Mouse (Mus musculus) lung, embryonic 16.5 days (tissue): ENCODE results near the gene Tbl1xr1. TPM values are rescaled to one million over a fixed set of nuclear protein-coding genes. Genes with fewer than 3 reads are reported as not detected.

Experiments used
- ATAC-seq: fragments of 200-750 bp; cut with Nextera tagmentation; 2 replicates; pipeline ENCODE4 v1.8.0; 2017; ENCODE audit warnings: low read depth, mild to moderate bottlenecking, moderate library complexity
- H3K27ac ChIP-seq: fragments of 300-500 bp; sonication (generic); 2 replicates; pipeline ENCODE4 v1.5.1; 2014; ENCODE audit warnings: mild to moderate bottlenecking, control low read depth, low read length
- H3K27me3 ChIP-seq: fragments of 300-500 bp; sonication (generic); 2 replicates; pipeline ENCODE4 v1.6.1; 2014; ENCODE audit warnings: low read depth, low read length, mixed read lengths; ENCODE audit not compliant: control insufficient read depth, insufficient read depth
- H3K36me3 ChIP-seq: fragments of 300-500 bp; sonication (generic); 2 replicates; pipeline ENCODE4 v1.6.1; 2014; ENCODE audit warnings: low read length; ENCODE audit not compliant: control insufficient read depth, insufficient read depth
- H3K4me1 ChIP-seq: fragments of 300-500 bp; sonication (generic); replicated peaks from 2 replicates; pipeline ENCODE4 v1.6.1; 2014; ENCODE audit warnings: low read length, mixed read lengths; ENCODE audit not compliant: control insufficient read depth, insufficient read depth
- H3K4me2 ChIP-seq: fragments of 300-500 bp; sonication (generic); 2 replicates; pipeline ENCODE4 v1.6.1; 2014; ENCODE audit warnings: low read depth, low read length, control low read depth
- H3K4me3 ChIP-seq: fragments of 300-500 bp; sonication (generic); 2 replicates; pipeline ENCODE4 v1.5.1; 2014; ENCODE audit warnings: mild to moderate bottlenecking, low read length, control low read depth
- H3K9ac ChIP-seq: fragments of 300-500 bp; sonication (generic); 2 replicates; pipeline ENCODE4 v1.6.1; 2014; ENCODE audit warnings: low read length, control low read depth
- H3K9me3 ChIP-seq: fragments of 300-500 bp; sonication (generic); 2 replicates; pipeline ENCODE4 v1.6.1; 2016; ENCODE audit warnings: low read length; ENCODE audit not compliant: control insufficient read depth
- WGBS: fragments of 180-500 bp; shearing (Covaris S2); extraction: QIAGEN DNeasy Blood & Tissue Kit; methylation state at CpG from one replicate; pipeline ENCODE4 v1.1.7; 2014; 5-methylcytosine and 5-hydroxymethylcytosine counted together
- polyA plus RNA-seq: library from polyadenylated mRNA; unstranded; fragments of >200 nt; fragmentation: Nextera tagmentation; extraction: Ambion mirVana; gene quantifications from 2 replicates; pipeline ENCODE4 v1.2.1, GENCODE M21; 2015

Tbl1xr1 gene
- polyA plus RNA-seq, 1 experiment from 2014 or later, result 26.2 TPM

- WGBS, result 81% methylated on average over 1 of the region's 1 CpGs
- Histone ChIP-seq H3K4me3 (no peak overlapping the region), H3K36me3 (peaks cover 37% of the 10 kb centered on the region), H3K4me1 (no peaks in the 10 kb centered on the region), H3K4me2 (no peak overlapping the region), H3K27me3 (no peaks in the 10 kb centered on the region), H3K9ac (no peak overlapping the region), H3K9me3 (no peaks in the 10 kb centered on the region), H3K27ac (no peak overlapping the region)
- ATAC-seq, result no peak
Measured at GRCm38 (mm10) chr3:22198802-22199201, 122.3 kb downstream of the Tbl1xr1 start.

DNA sequence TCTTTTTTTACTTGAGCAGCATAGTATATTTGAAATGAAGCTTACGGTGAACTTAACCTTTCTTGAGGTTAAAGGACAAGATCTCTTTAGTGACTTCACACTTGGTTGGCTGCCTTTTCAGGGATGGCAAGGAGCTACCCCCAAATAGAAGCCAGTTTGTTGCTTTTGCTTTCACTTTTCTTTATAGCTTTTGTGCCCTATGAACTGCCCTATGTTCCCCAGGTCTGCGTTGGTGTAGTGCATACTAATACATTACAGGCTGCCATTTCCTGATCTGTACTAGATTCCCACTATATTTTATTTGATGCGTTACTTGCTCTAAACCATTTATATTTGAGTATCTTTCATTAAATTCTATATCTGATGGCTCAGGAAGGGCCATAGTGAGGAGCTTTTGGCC is 127.7 kb downstream of the Tbl1xr1 start:
- ATAC-seq, result no peak
- peaks cover 15% of the 10 kb centered on the region for H3K36me3 ChIP-seq
- WGBS, result 95% methylated on average over 3 of the region's 3 CpGs
- no peaks in the 10 kb centered on the region for H3K4me1 ChIP-seq
- H3K4me2 ChIP-seq, result no peak overlapping the region
- no peak overlapping the region for H3K4me3 ChIP-seq
- no peak overlapping the region for H3K9ac ChIP-seq
- no peaks in the 10 kb centered on the region for H3K27me3 ChIP-seq
- no peaks in the 10 kb centered on the region for H3K9me3 ChIP-seq
- H3K27ac ChIP-seq, result no peak overlapping the region

GRCm38 (mm10) chr3:22221557-22221956 is 145.1 kb downstream of the Tbl1xr1 start:
- WGBS, result 77% methylated on average over 2 of the region's 2 CpGs
- H3K4me3 ChIP-seq, result no peak overlapping the region
- no peaks in the 10 kb centered on the region for H3K9me3 ChIP-seq
- no peak overlapping the region for H3K4me2 ChIP-seq
- no peaks in the 10 kb centered on the region for H3K27me3 ChIP-seq
- no peaks in the 10 kb centered on the region for H3K4me1 ChIP-seq
- H3K36me3 ChIP-seq, result no peaks in the 10 kb centered on the region
- no peak overlapping the region for H3K9ac ChIP-seq
- no peak overlapping the region for H3K27ac ChIP-seq
- no peak for ATAC-seq

- Histone ChIP-seq H3K27me3 (no peaks in the 10 kb centered on the region), H3K9ac (no peak overlapping the region), H3K4me1 (no peaks in the 10 kb centered on the region), H3K27ac (no peak overlapping the region), H3K4me3 (no peak overlapping the region), H3K9me3 (no peaks in the 10 kb centered on the region), H3K4me2 (no peak overlapping the region), H3K36me3 (no peaks in the 10 kb centered on the region)
- ATAC-seq, result no peak
- 48% methylated on average over 12 of the region's 12 CpGs for whole genome bisulfite sequencing
Measured at GRCm38 (mm10) chr3:22222351-22222750, 145.9 kb downstream of the Tbl1xr1 start.

DNA sequence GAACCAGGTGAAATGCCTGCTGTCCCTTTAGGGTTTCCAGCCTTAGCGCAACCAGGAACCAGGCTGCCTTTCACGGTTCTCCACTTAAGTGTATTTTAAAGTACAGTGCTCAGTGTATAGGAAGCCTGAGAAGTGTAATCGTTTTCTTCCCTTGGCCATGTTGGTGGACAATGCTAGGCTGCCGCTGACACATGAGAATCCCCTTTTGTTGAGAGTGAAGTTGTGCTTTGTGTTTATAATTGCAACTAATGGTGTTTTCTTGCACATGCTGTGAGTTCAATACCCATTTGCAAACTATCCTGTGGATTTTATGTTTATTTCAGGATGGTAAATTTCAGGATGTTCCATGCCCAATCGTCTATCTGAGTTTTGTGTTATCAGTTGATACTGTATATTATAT is 146.6 kb downstream of the Tbl1xr1 start:
- ATAC-seq, result no peak
- Histone ChIP-seq H3K27ac (no peak overlapping the region), H3K27me3 (no peaks in the 10 kb centered on the region), H3K9me3 (no peaks in the 10 kb centered on the region), H3K9ac (no peak overlapping the region), H3K4me3 (no peak overlapping the region), H3K36me3 (no peaks in the 10 kb centered on the region), H3K4me1 (no peaks in the 10 kb centered on the region), H3K4me2 (no peak overlapping the region)
- WGBS, result 92% methylated on average over 5 of the region's 5 CpGs

- Histone ChIP-seq H3K27ac (no peak overlapping the region), H3K4me3 (no peak overlapping the region), H3K9ac (no peak overlapping the region), H3K27me3 (no peaks in the 10 kb centered on the region), H3K36me3 (no peaks in the 10 kb centered on the region), H3K4me2 (no peak overlapping the region), H3K4me1 (no peaks in the 10 kb centered on the region), H3K9me3 (no peaks in the 10 kb centered on the region)
- WGBS, result 70% methylated on average over 3 of the region's 3 CpGs
- ATAC-seq, result no peak
Measured at GRCm38 (mm10) chr3:22228052-22228451, 151.6 kb downstream of the Tbl1xr1 start.

DNA sequence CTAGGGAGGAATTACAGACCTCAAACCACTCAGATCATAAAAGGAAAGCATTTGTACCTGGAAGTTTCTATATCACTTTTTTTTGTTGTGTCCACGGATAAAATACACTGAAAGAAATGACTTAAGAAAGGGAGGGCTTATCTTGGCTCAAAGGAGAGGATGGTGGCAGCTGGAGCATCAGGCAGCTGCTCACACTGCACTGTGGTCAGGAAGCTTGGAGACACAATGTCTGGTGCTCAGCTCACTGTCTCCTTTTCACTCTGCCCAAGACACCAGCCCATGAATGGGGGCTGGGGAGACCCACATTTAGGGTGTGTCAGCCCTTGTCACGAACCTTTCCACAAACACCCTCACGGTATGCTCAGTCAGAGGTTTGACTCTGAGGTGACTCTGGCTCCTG is 154.2 kb downstream of the Tbl1xr1 start:
- 47% methylated on average over 3 of the region's 3 CpGs for whole genome bisulfite sequencing
- Histone ChIP-seq H3K27ac (no peak overlapping the region), H3K4me1 (no peaks in the 10 kb centered on the region), H3K27me3 (no peaks in the 10 kb centered on the region), H3K4me3 (no peak overlapping the region), H3K9me3 (no peaks in the 10 kb centered on the region), H3K9ac (no peak overlapping the region), H3K4me2 (no peak overlapping the region), H3K36me3 (no peaks in the 10 kb centered on the region)
- ATAC-seq, result no peak

DNA sequence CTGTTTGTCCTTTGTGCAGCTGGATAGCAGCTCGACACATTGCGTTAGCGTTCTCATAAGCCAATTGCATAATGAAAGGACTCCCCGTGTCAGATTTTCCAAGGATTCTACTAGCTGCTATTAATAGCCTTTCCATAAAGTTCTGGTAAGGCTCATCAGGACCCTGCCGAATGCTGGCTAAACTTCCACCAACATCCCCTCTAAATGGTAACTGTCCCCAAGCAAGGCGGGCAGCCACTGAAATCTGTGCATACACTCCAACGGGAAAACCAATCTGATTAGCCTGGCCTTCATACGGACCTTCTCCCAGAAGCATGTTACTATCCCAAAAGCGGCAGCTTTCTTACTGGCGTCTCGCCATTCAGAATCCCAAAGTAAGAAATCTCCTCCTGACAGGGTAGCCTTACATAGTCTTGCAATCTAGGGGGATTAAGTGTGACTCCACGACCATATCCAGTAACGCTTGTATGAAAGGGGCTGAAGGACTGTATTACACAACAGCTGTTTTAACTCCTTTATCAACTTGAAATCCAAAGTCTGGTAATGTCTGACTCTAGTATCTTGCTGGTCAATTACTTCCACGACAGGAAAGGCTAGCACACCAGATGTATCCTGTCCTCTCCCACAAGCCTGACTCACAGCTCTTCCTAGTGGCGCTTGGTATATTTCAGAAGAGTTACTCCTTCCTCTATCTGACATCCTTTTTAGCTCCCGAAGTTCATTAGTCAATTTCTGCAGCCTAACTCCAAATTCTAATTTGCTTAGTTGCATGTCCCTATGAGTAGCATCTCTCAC is 161.9 kb downstream of the Tbl1xr1 start:
- no peak overlapping the region for H3K4me3 ChIP-seq
- no peaks in the 10 kb centered on the region for H3K27me3 ChIP-seq
- peaks cover 2% of the 10 kb centered on the region; the same call in 1 of the 2 replicates for H3K9me3 ChIP-seq
- H3K36me3 ChIP-seq, result no peaks in the 10 kb centered on the region
- 0 out of 2 replicates have a peak overlapping the region, but pooled peaks have one; percentile 24 for H3K27ac ChIP-seq
- ATAC-seq, result peak; percentile 69; the same call in 1 of the 2 replicates
- H3K4me1 ChIP-seq, result no peaks in the 10 kb centered on the region
- no peak overlapping the region for H3K4me2 ChIP-seq
- no peak overlapping the region for H3K9ac ChIP-seq
- 69% methylated on average over 16 of the region's 16 CpGs for WGBS
